Mouse (Mus musculus): Measurements from ENCODE around the gene Cbln3.

Gene Cbln3

GRCm38 (mm10) chr14:55850885-55851284 lies 33.3 kb downstream of the Cbln3 start:
- no peak for DNase-seq (ENCODE audit: low spot score in 2 of 2)

- DNase-seq (ENCODE audit: low spot score in 2 of 2), result no peak
These were observed 38.5 kb downstream of the Cbln3 start for GRCm38 (mm10) chr14:55845506-55846294.

- DNase-seq (ENCODE audit: low spot score in 2 of 2), result no peak
These were observed 41.4 kb downstream of the Cbln3 start for GRCm38 (mm10) chr14:55842794-55843193.

- no peak for DNase-seq (ENCODE audit: low spot score in 2 of 2)
These were observed 43.3 kb downstream of the Cbln3 start for GRCm38 (mm10) chr14:55840853-55841366.

GRCm38 (mm10) chr14:55838740-55839139 lies 45.5 kb downstream of the Cbln3 start:
- DNase-seq (ENCODE audit: low spot score in 2 of 2), result no peak

- DNase-seq (ENCODE audit: low spot score in 2 of 2), result no peak
These were observed 45.9 kb downstream of the Cbln3 start for GRCm38 (mm10) chr14:55838312-55838711.

GRCm38 (mm10) chr14:55834808-55835533 lies 49.2 kb downstream of the Cbln3 start:
- DNase-seq (ENCODE audit: low spot score in 2 of 2), result no peak

- no peak for DNase-seq (ENCODE audit: low spot score in 2 of 2)
These were observed 51.1 kb downstream of the Cbln3 start for GRCm38 (mm10) chr14:55833126-55833525.

GRCm38 (mm10) chr14:55830331-55830730 lies 53.9 kb downstream of the Cbln3 start:
- no peak for DNase-seq (ENCODE audit: low spot score in 2 of 2)

- DNase-seq (ENCODE audit: low spot score in 2 of 2), result no peak
These were observed 54.3 kb downstream of the Cbln3 start for GRCm38 (mm10) chr14:55829854-55830253.
